Mouse (Mus musculus) midbrain, embryonic 11.5 days (tissue): ENCODE measurements around the gene Nosip. TPM values are rescaled to one million over a fixed set of nuclear protein-coding genes. Genes with fewer than 3 reads are reported as not detected.
"Not testable (repeated sequence)": the region's sequence is repeated elsewhere in the genome, so short reads cannot be mapped to it uniquely, and the experiment has no call there.

Experiments
- ATAC-seq: fragments of 200-750 bp; cut with Nextera tagmentation; 2 replicates; pipeline ENCODE4 v1.8.0; 2017; ENCODE audit warnings: moderate TSS enrichment, moderate library complexity; ENCODE audit not compliant: low FRiP score
- DNase-seq: peaks from one replicate; pipeline ENCODE4 v3.0.0; 2015; ENCODE audit warnings: low spot score; ENCODE audit errors: missing footprints
- H3K27ac ChIP-seq: fragments of 300-500 bp; sonication (generic); 2 replicates; pipeline ENCODE4 v1.5.1; 2014; ENCODE audit warnings: low read depth, low read length
- H3K27me3 ChIP-seq: fragments of 300-500 bp; sonication (generic); 2 replicates; pipeline ENCODE4 v1.6.1; 2014; ENCODE audit warnings: mild to moderate bottlenecking, low read length, moderate library complexity, mixed read lengths; ENCODE audit not compliant: control insufficient read depth, insufficient read depth
- H3K36me3 ChIP-seq: fragments of 300-500 bp; sonication (generic); 2 replicates; pipeline ENCODE4 v1.6.1; 2014; ENCODE audit warnings: mild to moderate bottlenecking, low read length, moderate library complexity, mixed read lengths; ENCODE audit not compliant: control insufficient read depth, insufficient read depth
- H3K4me1 ChIP-seq: fragments of 300-500 bp; sonication (generic); 2 replicates; pipeline ENCODE4 v1.6.1; 2014; ENCODE audit warnings: low read length; ENCODE audit not compliant: control insufficient read depth, insufficient read depth
- H3K4me2 ChIP-seq: fragments of 300-500 bp; sonication (generic); 2 replicates; pipeline ENCODE4 v1.6.1; 2014; ENCODE audit warnings: mild to moderate bottlenecking, moderate library complexity
- H3K4me3 ChIP-seq: fragments of 300-500 bp; sonication (generic); 2 replicates; pipeline ENCODE4 v1.5.1; 2014; ENCODE audit warnings: low read depth, low read length
- H3K9ac ChIP-seq: fragments of 300-500 bp; sonication (generic); 2 replicates; pipeline ENCODE4 v1.6.1; 2014; ENCODE audit warnings: low read length
- H3K9me3 ChIP-seq: fragments of 300-500 bp; sonication (generic); 2 replicates; pipeline ENCODE4 v1.6.1; 2016; ENCODE audit warnings: low read length; ENCODE audit not compliant: control insufficient read depth
- WGBS: fragments of 180-500 bp; shearing (Covaris S2); extraction: QIAGEN DNeasy Blood & Tissue Kit; methylation state at CpG from one replicate; pipeline ENCODE4 v1.1.7; 2014; 5-methylcytosine and 5-hydroxymethylcytosine counted together
- polyA plus RNA-seq: library from polyadenylated mRNA; unstranded; fragments of >200 nt; fragmentation: Nextera tagmentation; extraction: Ambion mirVana; gene quantifications from 2 replicates; pipeline ENCODE4 v1.2.1, GENCODE M21; 2014

The Nosip gene
- polyA plus RNA-seq, 1 experiment from 2014 or later, result 56.7 TPM

GRCm38 (mm10) chr7:45019031-45019571 lies 43.1 kb upstream of the Nosip start:
- Histone ChIP-seq H3K4me1 (peaks cover 15% of the 10 kb centered on the region), H3K4me2 (no peak overlapping the region), H3K9ac (no peak overlapping the region), H3K27me3 (no peaks in the 10 kb centered on the region), H3K27ac (no peak overlapping the region), H3K36me3 (no peaks in the 10 kb centered on the region), H3K9me3 (no peaks in the 10 kb centered on the region), H3K4me3 (no peak overlapping the region)
- 44% methylated on average over 8 of the region's 8 CpGs for WGBS
- DNase-seq (no peak), ATAC-seq (no peak)

DNA sequence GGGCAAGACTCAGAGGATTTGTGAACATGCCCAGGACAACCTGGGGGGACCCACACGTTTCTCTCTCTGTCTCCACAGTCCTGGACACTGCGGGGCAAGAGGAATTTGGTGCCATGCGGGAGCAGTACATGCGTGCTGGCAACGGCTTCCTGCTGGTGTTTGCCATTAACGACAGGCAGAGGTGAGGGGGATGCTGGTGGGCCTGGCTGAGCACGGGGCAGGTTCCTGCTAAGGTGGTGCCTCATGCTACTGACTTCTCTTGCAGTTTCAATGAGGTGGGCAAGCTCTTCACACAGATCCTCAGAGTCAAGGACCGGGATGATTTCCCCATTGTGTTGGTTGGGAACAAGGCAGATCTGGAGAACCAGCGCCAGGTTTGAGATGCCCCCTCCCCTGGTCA lies 42.0 kb upstream of the Nosip start:
- ATAC-seq (no peak), DNase-seq (no peak)
- Histone ChIP-seq H3K4me1 (peaks cover 8% of the 10 kb centered on the region), H3K9ac (no peak overlapping the region), H3K36me3 (no peaks in the 10 kb centered on the region), H3K9me3 (no peaks in the 10 kb centered on the region), H3K4me3 (no peak overlapping the region), H3K27me3 (no peaks in the 10 kb centered on the region), H3K27ac (no peak overlapping the region), H3K4me2 (no peak overlapping the region)
- WGBS, result 76% methylated on average over 9 of the region's 9 CpGs

DNA sequence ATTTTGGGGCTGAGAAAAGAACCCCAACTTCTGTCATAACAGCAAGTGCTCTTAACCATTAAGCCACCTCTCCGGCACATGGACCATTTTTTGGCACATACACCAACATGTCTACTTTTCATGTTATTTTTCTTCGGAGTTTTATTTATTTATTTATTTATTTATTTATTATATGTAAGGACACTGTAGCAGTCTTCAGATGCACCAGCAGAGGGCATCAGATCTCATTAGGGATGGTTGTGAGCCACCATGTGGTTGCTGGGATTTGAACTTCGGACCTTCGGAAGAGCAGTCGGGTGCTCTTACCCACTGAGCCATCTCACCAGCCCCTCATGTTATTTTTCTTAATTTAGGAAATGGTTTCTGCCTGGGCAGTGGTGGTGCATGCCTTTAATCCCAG lies 38.5 kb upstream of the Nosip start:
- 82% methylated on average over 5 of the region's 5 CpGs for WGBS
- H3K36me3 ChIP-seq, result peaks cover 11% of the 10 kb centered on the region
- not testable (repeated sequence) for H3K4me1 ChIP-seq, DNase-seq, H3K9ac ChIP-seq, H3K4me3 ChIP-seq, H3K27me3 ChIP-seq, ATAC-seq, H3K4me2 ChIP-seq, H3K27ac ChIP-seq, H3K9me3 ChIP-seq

- H3K4me1 ChIP-seq, result peaks cover 3% of the 10 kb centered on the region; the same call in 1 of the 2 replicates
- DNase-seq, result no peak
- no peak overlapping the region for H3K4me2 ChIP-seq
- H3K9me3 ChIP-seq, result no peaks in the 10 kb centered on the region
- H3K9ac ChIP-seq, result no peak overlapping the region
- ATAC-seq, result 0 out of 2 replicates have a peak, but pooled peaks have one; percentile 19
- peaks cover 16% of the 10 kb centered on the region for H3K36me3 ChIP-seq
- no peak overlapping the region for H3K4me3 ChIP-seq
- WGBS, result 87% methylated on average over 15 of the region's 15 CpGs
- H3K27me3 ChIP-seq, result no peaks in the 10 kb centered on the region
- H3K27ac ChIP-seq, result no peak overlapping the region
Measured at GRCm38 (mm10) chr7:45024281-45025248, 37.7 kb upstream of the Nosip start.

DNA sequence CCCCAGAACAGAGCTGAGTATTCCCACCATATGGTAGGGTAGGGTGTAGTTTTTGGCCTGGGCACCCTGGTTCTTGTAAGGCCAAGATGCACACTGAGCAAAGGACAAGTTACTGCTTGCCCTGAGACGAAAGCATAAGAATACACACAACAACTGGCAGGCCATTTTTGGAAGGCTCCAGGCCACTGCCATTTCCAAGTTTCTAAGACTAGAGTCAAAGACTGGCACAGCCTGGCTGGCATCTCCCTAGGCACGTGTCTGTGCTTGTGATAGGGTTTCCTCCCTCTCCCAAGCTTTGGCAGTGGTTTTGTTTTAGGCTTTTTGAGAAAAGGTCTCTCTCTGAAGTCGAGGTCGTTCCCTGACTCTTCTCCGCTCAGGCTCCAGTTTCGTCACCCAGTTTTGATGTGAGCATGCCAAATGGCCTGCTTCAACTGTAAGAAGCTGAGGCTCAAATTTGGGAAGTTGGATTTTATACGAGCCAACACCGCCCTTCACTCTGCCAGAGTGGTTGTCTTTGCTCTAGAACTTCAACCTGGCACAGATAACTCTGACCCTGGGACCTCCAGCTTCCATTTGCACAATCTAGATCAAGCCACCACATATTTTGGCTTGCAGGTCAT lies 36.5 kb upstream of the Nosip start:
- Histone ChIP-seq H3K4me3 (no peak overlapping the region), H3K27me3 (no peaks in the 10 kb centered on the region), H3K27ac (no peak overlapping the region), H3K4me1 (peaks cover 3% of the 10 kb centered on the region; the same call in 1 of the 2 replicates), H3K9ac (no peak overlapping the region), H3K4me2 (no peak overlapping the region), H3K36me3 (peaks cover 20% of the 10 kb centered on the region), H3K9me3 (no peaks in the 10 kb centered on the region)
- WGBS, result 80% methylated on average over 8 of the region's 8 CpGs
- ATAC-seq (no peak), DNase-seq (no peak)

DNA sequence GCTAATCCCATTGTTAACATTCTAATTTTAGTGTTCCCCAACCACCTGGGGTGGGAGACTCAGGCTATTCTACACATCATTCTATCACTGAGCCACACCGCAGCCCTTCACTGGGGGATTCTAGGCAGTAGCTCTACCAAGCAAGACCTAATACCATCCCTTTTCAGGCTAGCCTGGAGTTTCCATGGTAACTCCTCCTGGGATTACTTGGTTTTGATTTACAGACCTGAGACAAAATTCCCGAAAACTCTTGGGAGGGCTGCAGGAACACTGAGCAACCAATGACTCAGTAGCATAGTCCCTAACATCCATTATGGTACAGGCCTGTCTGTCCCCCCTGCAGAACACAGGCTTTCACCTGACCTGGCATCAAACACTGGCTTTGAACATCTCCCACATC lies 36.0 kb upstream of the Nosip start:
- no peak overlapping the region for H3K4me3 ChIP-seq
- H3K4me1 ChIP-seq, result peaks cover 3% of the 10 kb centered on the region; the same call in 1 of the 2 replicates
- H3K27ac ChIP-seq, result no peak overlapping the region
- DNase-seq (no peak), ATAC-seq (no peak)
- no peak overlapping the region for H3K9ac ChIP-seq
- H3K9me3 ChIP-seq, result no peaks in the 10 kb centered on the region
- H3K4me2 ChIP-seq, result no peak overlapping the region
- no peaks in the 10 kb centered on the region for H3K27me3 ChIP-seq
- peaks cover 26% of the 10 kb centered on the region for H3K36me3 ChIP-seq
- WGBS, result 42% methylated on average over 2 of the region's 2 CpGs

- ATAC-seq (no peak), DNase-seq (no peak)
- Histone ChIP-seq H3K36me3 (peaks cover 35% of the 10 kb centered on the region), H3K9me3 (no peaks in the 10 kb centered on the region), H3K9ac (no peak overlapping the region), H3K4me2 (no peak overlapping the region), H3K27me3 (no peaks in the 10 kb centered on the region), H3K4me3 (no peak overlapping the region), H3K4me1 (peaks cover 3% of the 10 kb centered on the region; the same call in 1 of the 2 replicates), H3K27ac (no peak overlapping the region)
- WGBS, result 95% methylated on average over 9 of the region's 9 CpGs
Measured at GRCm38 (mm10) chr7:45027761-45028160, 34.5 kb upstream of the Nosip start.

- Histone ChIP-seq H3K4me3 (no peak overlapping the region), H3K36me3 (peaks cover 35% of the 10 kb centered on the region), H3K4me2 (no peak overlapping the region), H3K27ac (no peak overlapping the region), H3K4me1 (peaks cover 3% of the 10 kb centered on the region; the same call in 1 of the 2 replicates), H3K27me3 (no peaks in the 10 kb centered on the region), H3K9me3 (no peaks in the 10 kb centered on the region), H3K9ac (no peak overlapping the region)
- 92% methylated on average over 11 of the region's 11 CpGs for WGBS
- ATAC-seq (no peak), DNase-seq (no peak)
Measured at GRCm38 (mm10) chr7:45028351-45028750, 33.9 kb upstream of the Nosip start.

DNA sequence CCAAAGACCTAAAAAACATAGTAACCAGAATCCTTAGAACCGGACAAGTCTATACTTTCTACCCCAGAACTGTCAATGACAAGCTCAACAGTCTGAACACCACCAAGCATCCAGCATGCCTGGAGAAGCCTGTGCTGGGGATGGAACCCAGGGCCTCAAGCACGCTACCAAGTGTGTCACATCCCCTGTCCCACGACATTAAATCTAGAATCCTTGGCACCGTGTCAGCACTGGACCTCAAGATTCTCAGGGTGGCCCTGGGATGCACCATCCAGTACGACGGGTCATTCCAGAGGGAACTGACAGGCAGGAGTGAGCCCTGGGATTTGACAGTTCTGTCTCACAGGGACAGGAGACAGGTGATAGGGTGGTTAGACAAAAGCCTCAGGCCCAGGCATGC lies 32.2 kb upstream of the Nosip start:
- 94% methylated on average over 6 of the region's 6 CpGs for WGBS
- Histone ChIP-seq H3K27me3 (no peaks in the 10 kb centered on the region), H3K4me2 (no peak overlapping the region), H3K4me1 (peaks cover 3% of the 10 kb centered on the region; the same call in 1 of the 2 replicates), H3K36me3 (peaks cover 51% of the 10 kb centered on the region), H3K9me3 (no peaks in the 10 kb centered on the region), H3K27ac (no peak overlapping the region), H3K9ac (no peak overlapping the region), H3K4me3 (no peak overlapping the region)
- ATAC-seq, result no peak
- DNase-seq, result no peak
